Mouse (Mus musculus): ENCODE measurements around the gene Pnpla8.
"Not testable (repeated sequence)": the region's sequence is repeated elsewhere in the genome, so short reads cannot be mapped to it uniquely, and the experiment has no call there.

The Pnpla8 gene

GRCm38 (mm10) chr12:44274125-44274835 lies 53.1 kb downstream of the Pnpla8 start:
- DNase-seq: no peak

- not testable (repeated sequence) for DNase-seq
These were observed 59.0 kb downstream of the Pnpla8 start for GRCm38 (mm10) chr12:44280147-44280546.

GRCm38 (mm10) chr12:44281534-44281933 lies 60.4 kb downstream of the Pnpla8 start:
- no peak for DNase-seq

GRCm38 (mm10) chr12:44283378-44283777 lies 62.2 kb downstream of the Pnpla8 start:
- no peak for DNase-seq

GRCm38 (mm10) chr12:44286992-44287391 lies 65.8 kb downstream of the Pnpla8 start:
- DNase-seq: no peak

- DNase-seq: peak; percentile 78
These were observed 71.1 kb downstream of the Pnpla8 start for GRCm38 (mm10) chr12:44292281-44292680.

GRCm38 (mm10) chr12:44300793-44301192 lies 79.6 kb downstream of the Pnpla8 start:
- DNase-seq: no peak

- no peak for DNase-seq
These were observed 82.8 kb downstream of the Pnpla8 start for GRCm38 (mm10) chr12:44304012-44304411.

- peak; percentile 22 for DNase-seq
These were observed 83.7 kb downstream of the Pnpla8 start for GRCm38 (mm10) chr12:44304869-44305268.

GRCm38 (mm10) chr12:44308221-44308620 lies 87.1 kb downstream of the Pnpla8 start:
- DNase-seq: no peak

- no peak for DNase-seq
These were observed 94.0 kb downstream of the Pnpla8 start for GRCm38 (mm10) chr12:44315212-44315611.

GRCm38 (mm10) chr12:44325091-44325490 lies 103.9 kb downstream of the Pnpla8 start:
- DNase-seq: no peak

- no peak for DNase-seq
These were observed 106.3 kb downstream of the Pnpla8 start for GRCm38 (mm10) chr12:44327452-44327851.

GRCm38 (mm10) chr12:44328381-44329315 lies 107.5 kb downstream of the Pnpla8 start, which contains the start of gene Nrcam:
Nrcam (plus strand) TSS chr12:44328885.
- DNase-seq: peak; percentile 62

GRCm38 (mm10) chr12:44329316-44330215 lies 108.4 kb downstream of the Pnpla8 start:
- DNase-seq: peak; percentile 24

- DNase-seq: no peak
These were observed 109.1 kb downstream of the Pnpla8 start for GRCm38 (mm10) chr12:44330216-44330719.

GRCm38 (mm10) chr12:44337136-44337640 lies 116.0 kb downstream of the Pnpla8 start:
- no peak for DNase-seq

- no peak for DNase-seq
These were observed 117.0 kb downstream of the Pnpla8 start for GRCm38 (mm10) chr12:44338195-44338622.

- DNase-seq: no peak
These were observed 122.9 kb downstream of the Pnpla8 start for GRCm38 (mm10) chr12:44344075-44344474.

- DNase-seq: no peak
These were observed 124.1 kb downstream of the Pnpla8 start for GRCm38 (mm10) chr12:44345251-44345650.

- DNase-seq: no peak
These were observed 125.0 kb downstream of the Pnpla8 start for GRCm38 (mm10) chr12:44346143-44346542.

GRCm38 (mm10) chr12:44355116-44355515 lies 133.9 kb downstream of the Pnpla8 start:
- no peak for DNase-seq
